ENCODE assay signal across 16 mouse cellular contexts in genomic region chr8:122005422-122006204, GRCm38 (mm10). TPM values are rescaled to one million over a fixed set of nuclear protein-coding genes. Genes with fewer than 3 reads are reported as not detected.
DNase-seq lines count a peak whose midpoint lies in the region; ATAC-seq and TF ChIP-seq lines count a peak whose summit lies in the region.
"Had no signal": no experiment of that assay in that cellular context is flagged by ENCODE, and none has a peak within 500 bp of the region (broad histone marks: within the 10 kb centered on the region; RNA-seq: fewer than 3 reads in every experiment).

No protein-coding gene starts in this region.

- no peaks in the 10 kb centered on the region for H3K9me3 ChIP-seq in hindbrain, embryonic 16.5 days (ENCODE audit: control insufficient read depth, low read length)
- H3K9me3 ChIP-seq in hindbrain, embryonic 14.5 days (ENCODE audit: control insufficient read depth, low read length) = no peaks in the 10 kb centered on the region
- no peaks in the 10 kb centered on the region for H3K9me3 ChIP-seq in limb, embryonic 15.5 days
- no peaks in the 10 kb centered on the region for H3K9me3 ChIP-seq in limb, embryonic 10.5 days (replicated peaks)
- H3K9me3 ChIP-seq in neural tube, embryonic 15.5 days (replicated peaks) = no peaks in the 10 kb centered on the region
- H3K9me3 ChIP-seq: G1E; limb, embryonic 12.5 days had no signal

- no peak for TF ChIP-seq CTCF in cerebellum, adult 2 months (IDR thresholded peaks at IDR 0.05; ENCODE audit: borderline replicate concordance, insufficient read depth, low read depth, low read length)

- H3K9ac ChIP-seq in hindbrain, embryonic 16.5 days (ENCODE audit: low read depth, low read length) = no peak overlapping the region
- no peak overlapping the region for H3K9ac ChIP-seq in hindbrain, embryonic 14.5 days
- no peak overlapping the region for H3K9ac ChIP-seq in limb, embryonic 15.5 days
- no peak overlapping the region for H3K9ac ChIP-seq in neural tube, embryonic 15.5 days (replicated peaks)
- H3K9ac ChIP-seq: limb, embryonic 12.5 days had no signal

- DNase-seq in hindbrain, embryonic 14.5 days (ENCODE audit: low spot score) = no peak
- DNase-seq in limb, embryonic 10.5 days (ENCODE audit: low spot score) = no peak
- DNase-seq in cerebellum, adult 2 months = peak; percentile 45 to 48
- no peak for DNase-seq in B cell, adult 2 months
- DNase-seq: adrenal gland, adult 8-10 months; gastrocnemius, postnatal 10 days; heart, adult 2 months; heart, postnatal 14 days; lung, postnatal 14 days; right cerebral cortex, postnatal 25 days had no signal

- 76% methylated on average over 25 of the region's 25 CpGs for WGBS in hindbrain, embryonic 16.5 days
- WGBS in hindbrain, embryonic 14.5 days = 82% methylated on average over 25 of the region's 25 CpGs
- 88% methylated on average over 25 of the region's 25 CpGs for WGBS in limb, embryonic 15.5 days
- WGBS in limb, embryonic 10.5 days = 92% methylated on average over 25 of the region's 25 CpGs
- WGBS in cerebellum, adult 2 months = 32% methylated on average over 25 of the region's 25 CpGs
- WGBS in neural tube, embryonic 15.5 days = 87% methylated on average over 25 of the region's 25 CpGs

- no peaks in the 10 kb centered on the region; the same call in 1 of the 2 replicates for H3K4me1 ChIP-seq in hindbrain, embryonic 16.5 days (ENCODE audit: control insufficient read depth, insufficient read depth, low read depth, low read length)
- peaks cover 10% of the 10 kb centered on the region; the same call in 1 of the 2 replicates for H3K4me1 ChIP-seq in hindbrain, embryonic 14.5 days (replicated peaks; ENCODE audit: control insufficient read depth, insufficient read depth, low read length)
- H3K4me1 ChIP-seq in limb, embryonic 15.5 days = peaks cover 14% of the 10 kb centered on the region; the same call in 1 of the 2 replicates
- no peaks in the 10 kb centered on the region for H3K4me1 ChIP-seq in limb, embryonic 10.5 days
- peaks cover 42% of the 10 kb centered on the region for H3K4me1 ChIP-seq in cerebellum, adult 2 months (ENCODE audit: control insufficient read depth, insufficient read depth, low read length)
- 0 out of 2 replicates have a peak, but pooled peaks cover 2% of the 10 kb centered on the region for H3K4me1 ChIP-seq in neural tube, embryonic 15.5 days
- H3K4me1 ChIP-seq: limb, embryonic 12.5 days had no signal

- H3K4me3 ChIP-seq in hindbrain, embryonic 16.5 days (ENCODE audit: low read length) = no peak overlapping the region
- H3K4me3 ChIP-seq in hindbrain, embryonic 14.5 days (replicated peaks; ENCODE audit: low read length) = no peak overlapping the region
- no peak overlapping the region for H3K4me3 ChIP-seq in limb, embryonic 15.5 days
- no peak overlapping the region for H3K4me3 ChIP-seq in limb, embryonic 10.5 days
- H3K4me3 ChIP-seq in cerebellum, adult 2 months (replicated peaks; ENCODE audit: insufficient read depth, low read depth, low read length) = no peak overlapping the region
- H3K4me3 ChIP-seq in neural tube, embryonic 15.5 days (replicated peaks) = no peak overlapping the region
- H3K4me3 ChIP-seq: heart, adult 2 months; limb, embryonic 12.5 days had no signal

- no peak overlapping the region for H3K4me2 ChIP-seq in hindbrain, embryonic 16.5 days (ENCODE audit: low read length)
- no peak overlapping the region for H3K4me2 ChIP-seq in hindbrain, embryonic 14.5 days (replicated peaks)
- no peak overlapping the region for H3K4me2 ChIP-seq in limb, embryonic 15.5 days
- no peak overlapping the region for H3K4me2 ChIP-seq in neural tube, embryonic 15.5 days
- H3K4me2 ChIP-seq: limb, embryonic 12.5 days had no signal

- no peak for TF ChIP-seq POLR2A in cerebellum, adult 2 months (IDR thresholded peaks at IDR 0.05; ENCODE audit: borderline replicate concordance, insufficient read depth, low read length)

- H3K27ac ChIP-seq in hindbrain, embryonic 16.5 days (ENCODE audit: low read depth, low read length) = no peak overlapping the region
- no peak overlapping the region for H3K27ac ChIP-seq in hindbrain, embryonic 14.5 days
- H3K27ac ChIP-seq in limb, embryonic 15.5 days = no peak overlapping the region
- no peak overlapping the region for H3K27ac ChIP-seq in limb, embryonic 10.5 days
- H3K27ac ChIP-seq in cerebellum, adult 2 months (ENCODE audit: insufficient read depth, low read length) = no peak overlapping the region
- H3K27ac ChIP-seq in neural tube, embryonic 15.5 days (replicated peaks) = no peak overlapping the region
- H3K27ac ChIP-seq: heart, adult 2 months; limb, embryonic 12.5 days had no signal

- peak; percentile 28; the same call in 1 of the 2 replicates for ATAC-seq in hindbrain, embryonic 16.5 days
- ATAC-seq in hindbrain, embryonic 14.5 days (ENCODE audit: low FRiP score) = no peak; the same call in 1 of the 2 replicates
- peak; percentile 21; the same call in 1 of the 2 replicates for ATAC-seq in limb, embryonic 15.5 days (ENCODE audit: insufficient number of reproducible peaks, low FRiP score, low TSS enrichment, low read depth)
- no peak for ATAC-seq in neural tube, embryonic 15.5 days (ENCODE audit: low FRiP score)
- ATAC-seq: inflammation-experienced regulatory T-cells, adult 6 months had no signal

- H3K36me3 ChIP-seq in hindbrain, embryonic 16.5 days (ENCODE audit: control insufficient read depth, insufficient read depth, low read length) = peaks cover 25% of the 10 kb centered on the region
- H3K36me3 ChIP-seq in hindbrain, embryonic 14.5 days (replicated peaks; ENCODE audit: control insufficient read depth, insufficient read depth) = peaks cover 72% of the 10 kb centered on the region
- H3K36me3 ChIP-seq in limb, embryonic 15.5 days = peaks cover 85% of the 10 kb centered on the region
- peaks cover 92% of the 10 kb centered on the region for H3K36me3 ChIP-seq in limb, embryonic 10.5 days
- H3K36me3 ChIP-seq in neural tube, embryonic 15.5 days = peaks cover 69% of the 10 kb centered on the region

- H3K27me3 ChIP-seq in hindbrain, embryonic 16.5 days (replicated peaks; ENCODE audit: control insufficient read depth, insufficient read depth, low read length) = no peaks in the 10 kb centered on the region
- H3K27me3 ChIP-seq in hindbrain, embryonic 14.5 days (ENCODE audit: control insufficient read depth, insufficient read depth, low read length) = no peaks in the 10 kb centered on the region
- H3K27me3 ChIP-seq in limb, embryonic 15.5 days = no peaks in the 10 kb centered on the region
- H3K27me3 ChIP-seq in limb, embryonic 10.5 days (ENCODE audit: low read depth, poor library complexity, severe bottlenecking) = no peaks in the 10 kb centered on the region
- no peaks in the 10 kb centered on the region for H3K27me3 ChIP-seq in cerebellum, adult 2 months (ENCODE audit: control insufficient read depth, insufficient read depth, low read length)
- H3K27me3 ChIP-seq in neural tube, embryonic 15.5 days (replicated peaks) = no peaks in the 10 kb centered on the region
- H3K27me3 ChIP-seq: limb, embryonic 12.5 days had no signal

RNA-seq across cellular contexts. Expression of gene Banp, which starts 56.1 kb away (rescaled TPM):
- polyA plus RNA-seq in hindbrain, embryonic 16.5 days (2015; fragmentation: Nextera tagmentation; extraction: Ambion mirVana) = 49.9 and 54.9 TPM in 2 replicates
- 37.8 and 50.5 TPM in 2 replicates for polyA plus RNA-seq in hindbrain, embryonic 14.5 days (2014; fragmentation: Nextera tagmentation; extraction: Ambion mirVana)
- polyA plus RNA-seq in limb, embryonic 15.5 days (2015; fragmentation: Nextera tagmentation; extraction: Ambion mirVana) = 42.3 and 44.8 TPM in 2 replicates
- polyA plus RNA-seq in limb, embryonic 10.5 days (2016; fragmentation: Nextera tagmentation; extraction: Ambion mirVana) = 55.4 and 60.0 TPM in 2 replicates
- 64.3 and 67.1 TPM in 2 replicates for polyA plus RNA-seq in cerebellum, adult 2 months (2012; rRNA removed)
- 51.1 and 52.8 TPM in 2 replicates for polyA plus RNA-seq in neural tube, embryonic 15.5 days (2015; fragmentation: Nextera tagmentation; extraction: Ambion mirVana)

Comparison
In these comparisons a context has a peak if more than half of its experiments do, and no peak if none do; other contexts are left out.
1. ATAC-seq: peak in hindbrain, embryonic 16.5 days (single experiment) and limb, embryonic 15.5 days (single experiment); none in hindbrain, embryonic 14.5 days (single experiment) and neural tube, embryonic 15.5 days (single experiment).
2. DNase-seq: peak in cerebellum, adult 2 months (2 of 2); none in hindbrain, embryonic 14.5 days (single experiment), limb, embryonic 10.5 days (single experiment) and B cell, adult 2 months (0 of 2).